Mouse (Mus musculus) urinary bladder, postnatal 4 days (tissue): ENCODE results near the gene Osbpl7.

ENCODE experiments used
- DNase-seq, 2 experiments: peaks; one replicate each; pipeline ENCODE4 v3.0.0; 2021 to 2022; ENCODE audit warnings: low spot score in 2 of 2

The Osbpl7 gene

GRCm38 (mm10) chr11:97050216-97050943, at the start of gene Osbpl7:
TSS of gene Osbpl7 (plus strand) at chr11:97050628.
- peak; percentile 72 to 79 for DNase-seq

- DNase-seq, result no peak
Measured at GRCm38 (mm10) chr11:97003170-97003569, 47.3 kb upstream of the Osbpl7 start.

- no peak for DNase-seq
Measured at GRCm38 (mm10) chr11:97007093-97007794, 43.2 kb upstream of the Osbpl7 start.

- DNase-seq, result no peak
Measured at GRCm38 (mm10) chr11:97009198-97009790, 41.1 kb upstream of the Osbpl7 start.

- DNase-seq, result no peak
Measured at GRCm38 (mm10) chr11:97013121-97013670, 37.2 kb upstream of the Osbpl7 start, which contains the start of gene Sp6. TSS of gene Sp6 (plus strand) at chr11:97013394.

- DNase-seq, result no peak
Measured at GRCm38 (mm10) chr11:97017696-97018582, 32.5 kb upstream of the Osbpl7 start.

- no peak for DNase-seq
Measured at GRCm38 (mm10) chr11:97018583-97019344, 31.7 kb upstream of the Osbpl7 start.

GRCm38 (mm10) chr11:97019345-97019708, 31.1 kb upstream of the Osbpl7 start:
- DNase-seq, result no peak

- DNase-seq, result no peak
Measured at GRCm38 (mm10) chr11:97021121-97021765, 29.2 kb upstream of the Osbpl7 start.

- DNase-seq, result peak; percentile 73 to 78
Measured at GRCm38 (mm10) chr11:97021873-97022484, 28.4 kb upstream of the Osbpl7 start.

GRCm38 (mm10) chr11:97024977-97025376, 25.5 kb upstream of the Osbpl7 start:
- no peak for DNase-seq

- DNase-seq, result peak; percentile 80 to 93
Measured at GRCm38 (mm10) chr11:97025721-97026344, 24.6 kb upstream of the Osbpl7 start.

GRCm38 (mm10) chr11:97029686-97030417, 20.6 kb upstream of the Osbpl7 start, which contains the start of gene Scrn2:
TSS of gene Scrn2 (plus strand) at chr11:97029938.
- DNase-seq, result peak; percentile 74 to 76

GRCm38 (mm10) chr11:97030426-97030825, 20.0 kb upstream of the Osbpl7 start:
- no peak for DNase-seq

- no peak for DNase-seq
Measured at GRCm38 (mm10) chr11:97031977-97032376, 18.5 kb upstream of the Osbpl7 start.

GRCm38 (mm10) chr11:97032499-97032898, 17.9 kb upstream of the Osbpl7 start:
- no peak for DNase-seq

GRCm38 (mm10) chr11:97033781-97034180, 16.6 kb upstream of the Osbpl7 start:
- DNase-seq, result no peak

- DNase-seq, result no peak
Measured at GRCm38 (mm10) chr11:97036141-97036540, 14.3 kb upstream of the Osbpl7 start.
